In the genomic region with DNA sequence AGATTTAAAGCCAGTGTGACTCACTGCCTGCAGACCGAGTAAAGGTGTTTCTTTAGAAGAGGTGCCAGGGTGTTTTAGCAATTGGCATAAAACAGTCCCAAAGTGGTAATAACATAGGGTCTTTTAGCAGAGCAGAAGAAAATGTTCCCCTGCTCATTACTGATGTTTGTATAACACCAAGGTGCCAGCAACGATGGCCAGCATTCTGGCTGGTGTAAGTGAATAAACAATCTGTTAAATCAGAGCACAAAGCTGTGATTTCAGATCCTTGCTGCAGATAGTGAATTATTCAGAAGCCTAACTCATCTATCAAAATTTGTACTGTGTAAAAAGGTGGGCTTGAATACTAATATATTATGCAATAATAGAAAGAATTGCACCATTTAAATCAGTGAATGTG, we compare ENCODE assay signal across 25 mouse cellular contexts.
DNase-seq lines count a peak whose midpoint lies in the region; ATAC-seq and TF ChIP-seq lines count a peak whose summit lies in the region.
"Had no signal": no experiment of that assay in that cellular context is flagged by ENCODE, and none has a peak within 500 bp of the region (broad histone marks: within the 10 kb centered on the region; RNA-seq: fewer than 3 reads in every experiment).

No protein-coding gene starts in this region.

- peak; percentile 48 for DNase-seq in forebrain, embryonic 14.5 days (ENCODE audit: low spot score)
- DNase-seq in forebrain, embryonic 10.5 days (ENCODE audit: extremely low spot score, low spot score) = no peak
- DNase-seq in heart, adult 11 months = peak; percentile 72
- DNase-seq in heart, postnatal 36 days = no peak
- peak; percentile 53 for DNase-seq in brain, embryonic 14.5 days (ENCODE audit: low read depth)
- DNase-seq in layer of hippocampus, postnatal 14 days (ENCODE audit: low spot score in 2 of 2) = peak; percentile 2 to 53
- no peak for DNase-seq in gastrocnemius, adult 8-10 months (ENCODE audit: low spot score in 2 of 2)
- no peak for DNase-seq in gastrocnemius, adult 18-20 months (ENCODE audit: low spot score)
- DNase-seq: adrenal gland, adult 8-10 months; cerebellum, adult 11-12 months; gastrocnemius, postnatal 10 days; heart, postnatal 14 days; kidney, adult 18-20 months; kidney, postnatal 25 days; left cerebral cortex, postnatal 4 days; liver; right cerebral cortex, postnatal 4 days had no signal

- H3K9me3 ChIP-seq in forebrain, embryonic 14.5 days (replicated peaks; ENCODE audit: control insufficient read depth, low read length) = no peaks in the 10 kb centered on the region
- H3K9me3 ChIP-seq in forebrain, embryonic 10.5 days = no peaks in the 10 kb centered on the region
- H3K9me3 ChIP-seq: G1E; kidney, embryonic 15.5 days; lung, embryonic 15.5 days had no signal

- no peak overlapping the region for H3K27ac ChIP-seq in forebrain, embryonic 14.5 days (ENCODE audit: low read depth, low read length)
- H3K27ac ChIP-seq in forebrain, embryonic 10.5 days = no peak overlapping the region
- H3K27ac ChIP-seq: kidney, embryonic 15.5 days; liver, embryonic 14.5 days; lung, embryonic 15.5 days had no signal

- H3K4me3 ChIP-seq in forebrain, embryonic 14.5 days (ENCODE audit: low read depth, low read length) = no peak overlapping the region
- H3K4me3 ChIP-seq in forebrain, embryonic 10.5 days = no peak overlapping the region
- H3K4me3 ChIP-seq: erythroblast, embryonic 14.5 days; kidney, embryonic 15.5 days; lung, embryonic 15.5 days had no signal

- H3K27me3 ChIP-seq in forebrain, embryonic 14.5 days (replicated peaks; ENCODE audit: control insufficient read depth, insufficient read depth, low read length) = no peaks in the 10 kb centered on the region
- H3K27me3 ChIP-seq in forebrain, embryonic 10.5 days (ENCODE audit: poor library complexity, severe bottlenecking) = no peaks in the 10 kb centered on the region
- H3K27me3 ChIP-seq: kidney, embryonic 15.5 days; lung, embryonic 15.5 days had no signal

- H3K4me1 ChIP-seq in forebrain, embryonic 14.5 days (ENCODE audit: control insufficient read depth, insufficient read depth, low read length) = no peaks in the 10 kb centered on the region
- H3K4me1 ChIP-seq in forebrain, embryonic 10.5 days = no peaks in the 10 kb centered on the region
- H3K4me1 ChIP-seq: kidney, embryonic 15.5 days; lung, embryonic 15.5 days had no signal

- 49% methylated on average over 2 of the region's 2 CpGs for WGBS in forebrain, embryonic 14.5 days
- 86% methylated on average over 2 of the region's 2 CpGs for WGBS in forebrain, embryonic 10.5 days

- TF ChIP-seq CTCF in brain, embryonic 14.5 days (IDR thresholded peaks at IDR 0.05; ENCODE audit: borderline replicate concordance, extremely low read depth, insufficient read depth, insufficient read length) = no peak

- no peaks in the 10 kb centered on the region for H3K36me3 ChIP-seq in forebrain, embryonic 14.5 days (ENCODE audit: control insufficient read depth, insufficient read depth, low read length)
- no peaks in the 10 kb centered on the region for H3K36me3 ChIP-seq in forebrain, embryonic 10.5 days (replicated peaks)
- H3K36me3 ChIP-seq: G1E; kidney, embryonic 15.5 days; lung, embryonic 15.5 days had no signal

- no peak overlapping the region for H3K9ac ChIP-seq in forebrain, embryonic 14.5 days (ENCODE audit: low read length)
- H3K9ac ChIP-seq: kidney, embryonic 15.5 days; liver, embryonic 14.5 days; lung, embryonic 15.5 days had no signal

- no peak overlapping the region for H3K4me2 ChIP-seq in forebrain, embryonic 14.5 days (ENCODE audit: low read length)
- H3K4me2 ChIP-seq: kidney, embryonic 15.5 days; lung, embryonic 15.5 days; midbrain, embryonic 11.5 days had no signal

- intact Hi-C loops in heart, postnatal 36 days (cut with DNase I) = no loop called here

- TF ChIP-seq POLR2A in brain, embryonic 14.5 days (IDR thresholded peaks at IDR 0.05; ENCODE audit: borderline replicate concordance, extremely low read depth, insufficient read depth, insufficient read length, poor library complexity, severe bottlenecking) = no peak

- no peak; the same call in 1 of the 2 replicates for ATAC-seq in forebrain, embryonic 14.5 days
- ATAC-seq: hindbrain, embryonic 16.5 days; midbrain, embryonic 16.5 days had no signal

Comparison
In these comparisons a context has a peak if more than half of its experiments do, and no peak if none do; other contexts are left out.
1. DNase-seq: peak in forebrain, embryonic 14.5 days (single experiment), heart, adult 11 months (single experiment), brain, embryonic 14.5 days (single experiment) and layer of hippocampus, postnatal 14 days (2 of 2); none in forebrain, embryonic 10.5 days (single experiment), heart, postnatal 36 days (0 of 2), gastrocnemius, adult 8-10 months (0 of 2) and gastrocnemius, adult 18-20 months (single experiment).